Mouse (Mus musculus) forebrain, postnatal 0 days (tissue): ENCODE data around the gene Cfap69. TPM values are rescaled to one million over a fixed set of nuclear protein-coding genes. Genes with fewer than 3 reads are reported as not detected.

Experiments
- ATAC-seq: fragments of 200-750 bp; cut with Nextera tagmentation; 2 replicates; pipeline ENCODE4 v1.8.0; 2017; ENCODE audit warnings: mild to moderate bottlenecking, moderate library complexity
- DNase-seq: peaks from one replicate; pipeline ENCODE4 v3.0.0-alpha.2; 2015
- H3K27ac ChIP-seq: fragments of 300-500 bp; sonication (generic); 2 replicates; pipeline ENCODE4 v1.5.1; 2014; ENCODE audit warnings: low read depth, mild to moderate bottlenecking, antibody characterized with exemption, low read length, moderate library complexity, mixed read lengths
- H3K27me3 ChIP-seq: fragments of 300-500 bp; sonication (generic); 2 replicates; pipeline ENCODE4 v1.6.1; 2014; ENCODE audit warnings: mild to moderate bottlenecking, low read length, mixed read lengths; ENCODE audit not compliant: insufficient read depth
- H3K36me3 ChIP-seq: fragments of 300-500 bp; sonication (generic); 2 replicates; pipeline ENCODE4 v1.6.1; 2014; ENCODE audit warnings: mild to moderate bottlenecking, moderate library complexity; ENCODE audit not compliant: insufficient read depth
- H3K4me1 ChIP-seq: fragments of 300-500 bp; sonication (generic); 2 replicates; pipeline ENCODE4 v1.6.1; 2014; ENCODE audit warnings: antibody characterized with exemption; ENCODE audit not compliant: insufficient read depth
- H3K4me2 ChIP-seq: fragments of 300-500 bp; sonication (generic); 2 replicates; pipeline ENCODE4 v1.6.1; 2014; ENCODE audit warnings: low read depth, mild to moderate bottlenecking, moderate library complexity
- H3K4me3 ChIP-seq: fragments of 300-500 bp; sonication (generic); 2 replicates; pipeline ENCODE4 v1.5.1; 2014; ENCODE audit warnings: low read depth, low read length, mixed read lengths
- H3K9ac ChIP-seq: fragments of 300-500 bp; sonication (generic); 2 replicates; pipeline ENCODE4 v1.6.1; 2014; ENCODE audit warnings: mild to moderate bottlenecking
- H3K9me3 ChIP-seq: fragments of 300-500 bp; sonication (generic); 2 replicates; pipeline ENCODE4 v1.6.1; 2016; ENCODE audit warnings: low read length
- CTCF ChIP-seq: sonication (generic); IDR thresholded peaks from 2 replicates; pipeline ENCODE4 v1.5.1; 2016; ENCODE audit warnings: antibody characterized with exemption, control low read depth, low read depth
- WGBS: fragments of 180-500 bp; shearing (Covaris S2); extraction: QIAGEN DNeasy Blood & Tissue Kit; methylation state at CpG from one replicate; pipeline ENCODE4 v1.1.7; 2014; 5-methylcytosine and 5-hydroxymethylcytosine counted together
- polyA plus RNA-seq: library from polyadenylated mRNA; unstranded; fragments of >200 nt; fragmentation: Nextera tagmentation; extraction: Ambion mirVana; gene quantifications from 2 replicates; pipeline ENCODE4 v1.2.1, GENCODE M21; 2015
- total RNA-seq: library from RNA; depleted of rRNA; stranded (reverse); fragments of >200 nt; gene quantifications from 2 replicates; pipeline ENCODE4 v1.2.3, GENCODE M21; 2014; rRNA removed

Gene Cfap69
- total RNA-seq (9.2 and 11.6 TPM in 2 replicates), polyA plus RNA-seq (4.1 and 6.7 TPM in 2 replicates)

GRCm38 (mm10) chr5:5663655-5664370, at the start of gene Cfap69:
TSS of gene Cfap69 (minus strand) at chr5:5664239.
- WGBS, result under 1% methylated on average over 48 of the region's 48 CpGs
- 0 out of 2 replicates have a peak, but pooled peaks have one; percentile 24 for TF ChIP-seq CTCF
- Histone ChIP-seq H3K4me3 (peak within 1 kb of the TSS; percentile 92), H3K4me2 (peak within 1 kb of the TSS; percentile 96), H3K27me3 (no peaks in the 10 kb centered on the region), H3K9me3 (no peaks in the 10 kb centered on the region), H3K27ac (0 out of 2 replicates have a peak within 1 kb of the TSS, but pooled peaks have one; percentile 62), H3K9ac (peak within 1 kb of the TSS; percentile 64), H3K4me1 (0 out of 2 replicates have a peak, but pooled peaks cover 4% of the 10 kb centered on the region), H3K36me3 (0 out of 2 replicates have a peak, but pooled peaks cover 1% of the 10 kb centered on the region)
- ATAC-seq (peak; percentile 98), DNase-seq (peak; percentile 92)

- Histone ChIP-seq H3K27me3 (no peaks in the 10 kb centered on the region), H3K4me2 (no peak overlapping the region), H3K36me3 (no peaks in the 10 kb centered on the region), H3K4me1 (no peaks in the 10 kb centered on the region), H3K9ac (no peak overlapping the region), H3K4me3 (no peak overlapping the region), H3K27ac (no peak overlapping the region), H3K9me3 (no peaks in the 10 kb centered on the region)
- no peak for TF ChIP-seq CTCF
- 80% methylated on average over 4 of the region's 4 CpGs for WGBS
- DNase-seq (peak; percentile 20), ATAC-seq (peak; percentile 78)
Measured at GRCm38 (mm10) chr5:5711032-5711431, 47.0 kb upstream of the Cfap69 start.

- 73% methylated on average over 13 of the region's 13 CpGs for WGBS
- H3K4me3 ChIP-seq, result no peak overlapping the region
- TF ChIP-seq CTCF, result no peak
- no peak overlapping the region for H3K9ac ChIP-seq
- H3K27ac ChIP-seq, result no peak overlapping the region
- no peaks in the 10 kb centered on the region for H3K36me3 ChIP-seq
- DNase-seq (no peak), ATAC-seq (no peak)
- no peaks in the 10 kb centered on the region for H3K4me1 ChIP-seq
- H3K4me2 ChIP-seq, result no peak overlapping the region
- H3K9me3 ChIP-seq, result no peaks in the 10 kb centered on the region
- H3K27me3 ChIP-seq, result no peaks in the 10 kb centered on the region
Measured at GRCm38 (mm10) chr5:5707341-5708278, 43.6 kb upstream of the Cfap69 start.

DNA sequence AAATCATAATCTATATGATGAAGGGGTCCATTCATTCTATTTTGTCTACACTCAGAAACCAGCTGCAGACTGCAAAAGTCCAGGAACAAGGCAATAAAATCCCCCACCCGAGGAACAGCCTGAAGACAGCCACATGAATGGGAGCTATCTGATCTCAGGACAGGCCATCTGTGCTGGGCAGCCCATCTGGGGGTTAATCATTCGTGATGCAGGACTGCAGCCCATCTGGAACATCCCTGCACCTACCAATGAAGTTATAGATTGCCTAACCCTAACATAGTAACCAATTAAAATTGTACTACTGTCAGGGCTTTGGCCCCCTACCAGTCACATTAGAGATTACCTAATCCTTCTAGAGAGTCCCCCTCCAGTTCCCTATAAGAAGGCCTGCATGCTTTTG, 41.0 kb upstream of the Cfap69 start:
- H3K9ac ChIP-seq, result no peak overlapping the region
- DNase-seq (no peak), ATAC-seq (no peak)
- WGBS, result 57% methylated on average over 2 of the region's 2 CpGs
- no peak overlapping the region for H3K4me2 ChIP-seq
- H3K36me3 ChIP-seq, result no peaks in the 10 kb centered on the region
- H3K4me3 ChIP-seq, result no peak overlapping the region
- no peaks in the 10 kb centered on the region for H3K4me1 ChIP-seq
- no peaks in the 10 kb centered on the region for H3K27me3 ChIP-seq
- H3K9me3 ChIP-seq, result no peaks in the 10 kb centered on the region
- no peak overlapping the region for H3K27ac ChIP-seq
- TF ChIP-seq CTCF, result no peak

DNA sequence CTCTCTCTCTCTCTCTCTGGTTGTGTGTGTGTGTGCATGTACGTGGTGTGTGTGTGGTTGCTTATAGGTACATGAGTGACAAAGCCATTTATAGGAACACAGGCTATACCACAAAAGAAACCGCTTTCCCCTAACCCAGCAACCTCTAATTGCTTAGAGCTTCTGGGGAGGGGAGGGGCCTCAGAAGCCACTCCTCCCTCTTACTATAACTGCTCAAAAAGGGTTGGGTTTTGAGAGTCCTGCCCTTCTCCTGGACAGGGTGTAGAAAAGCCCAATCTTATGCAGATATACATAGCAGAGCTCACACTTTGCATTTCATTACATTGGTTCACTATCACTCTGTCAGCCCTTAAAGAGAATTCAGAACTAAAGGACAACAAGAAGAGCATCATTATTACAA, 36.3 kb upstream of the Cfap69 start:
- Histone ChIP-seq H3K9ac (no peak overlapping the region), H3K4me1 (no peaks in the 10 kb centered on the region), H3K4me3 (no peak overlapping the region), H3K36me3 (no peaks in the 10 kb centered on the region), H3K27ac (no peak overlapping the region), H3K4me2 (no peak overlapping the region), H3K9me3 (no peaks in the 10 kb centered on the region), H3K27me3 (no peaks in the 10 kb centered on the region)
- no peak for TF ChIP-seq CTCF
- no peak for ATAC-seq
- no peak for DNase-seq
- WGBS, result 76% methylated on average over 2 of the region's 2 CpGs

- H3K4me1 ChIP-seq, result no peaks in the 10 kb centered on the region
- no peak overlapping the region for H3K4me3 ChIP-seq
- no peak overlapping the region for H3K4me2 ChIP-seq
- H3K27me3 ChIP-seq, result no peaks in the 10 kb centered on the region
- WGBS, result 76% methylated on average over 3 of the region's 3 CpGs
- H3K9ac ChIP-seq, result no peak overlapping the region
- no peak overlapping the region for H3K27ac ChIP-seq
- DNase-seq (no peak), ATAC-seq (no peak)
- no peaks in the 10 kb centered on the region for H3K9me3 ChIP-seq
- no peak for TF ChIP-seq CTCF
- no peaks in the 10 kb centered on the region for H3K36me3 ChIP-seq
Measured at GRCm38 (mm10) chr5:5698830-5699229, 34.8 kb upstream of the Cfap69 start.
